Mouse (Mus musculus) ES-Bruce4 (cell line): ENCODE results near the gene Rpsa.

Source experiments
- EP300 ChIP-seq: IDR thresholded peaks from 2 replicates; pipeline ENCODE4 v1.6.1; 2011; ENCODE audit warnings: low read depth, low read length; ENCODE audit not compliant: insufficient read depth
- POLR2A ChIP-seq: IDR thresholded peaks from one replicate; pipeline ENCODE4 v1.8.1; 2011; ENCODE audit warnings: low read length; ENCODE audit not compliant: insufficient read depth

DNA sequence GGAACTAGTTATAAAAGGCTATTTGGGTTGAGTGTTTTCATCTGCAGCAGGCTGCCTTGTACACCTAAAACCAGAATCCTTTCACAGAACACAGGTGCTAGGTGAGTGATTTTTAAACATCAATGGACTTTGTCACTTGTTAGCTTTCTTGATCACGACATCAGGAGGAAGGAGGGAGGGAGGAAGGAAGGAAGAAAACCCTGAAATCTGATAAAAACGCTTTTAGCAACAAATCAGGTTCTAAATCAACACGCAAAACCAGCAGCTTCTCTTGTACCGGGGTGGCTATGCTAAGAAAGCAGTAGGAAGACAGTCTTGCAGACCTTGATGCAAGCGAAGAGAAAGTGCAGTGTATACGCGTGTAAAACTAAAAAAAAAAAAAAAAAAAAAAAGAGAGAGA, 47.6 kb upstream of the Rpsa start:
- TF ChIP-seq EP300 (no peak), POLR2A (no peak)
